Mouse (Mus musculus) testis, adult 2 months (tissue): ENCODE measurements around the gene Actg2.

Experiments used
- CTCF ChIP-seq: fragments of 200-500 bp; IDR thresholded peaks from 2 replicates; pipeline ENCODE4 v1.5.1; 2012; ENCODE audit warnings: low read depth, mild to moderate bottlenecking, inconsistent platforms, low read length, moderate library complexity; ENCODE audit not compliant: control insufficient read depth, insufficient read depth, insufficient replicate concordance
- POLR2A ChIP-seq: fragments of 200-500 bp; IDR thresholded peaks from 2 replicates; pipeline ENCODE4 v1.6.1; 2012; ENCODE audit warnings: low read depth, mild to moderate bottlenecking, inconsistent platforms, low read length, moderate library complexity; ENCODE audit not compliant: control insufficient read depth

DNA sequence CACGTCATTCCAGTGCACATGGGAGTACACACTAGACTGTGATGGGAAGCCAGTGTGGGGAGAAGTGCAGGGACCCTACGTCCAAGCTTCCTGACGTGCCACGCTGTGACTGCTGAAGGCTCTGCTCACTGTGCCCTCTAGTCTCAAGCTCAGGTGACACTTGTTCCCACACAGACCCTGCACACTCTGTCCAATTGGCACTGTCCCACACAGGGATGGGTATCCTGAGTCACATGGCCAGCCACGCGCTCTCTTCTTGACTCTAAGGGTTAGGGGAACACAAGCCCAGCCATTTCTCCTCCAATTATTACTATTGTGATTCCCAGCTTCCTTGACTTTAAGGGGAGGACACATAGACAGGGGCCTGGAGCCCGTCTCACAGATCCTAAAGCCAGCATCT is 52.3 kb downstream of the Actg2 start:
- TF ChIP-seq POLR2A (no peak), CTCF (no peak)
